Comparison of ENCODE assay signal across 27 mouse cellular contexts in genomic region chr9:113433424-113433823, GRCm38 (mm10).
"Had no signal": no experiment of that assay in that cellular context is flagged by ENCODE, and none has a peak within 500 bp of the region (broad histone marks: within the 10 kb centered on the region; RNA-seq: fewer than 3 reads in every experiment).

No protein-coding gene starts in this region.

- H3K36me3 ChIP-seq: heart, embryonic 10.5 days; heart, embryonic 12.5 days; hindbrain, embryonic 10.5 days; hindbrain, embryonic 12.5 days; intestine, embryonic 15.5 days; limb, embryonic 13.5 days; limb, embryonic 15.5 days; liver, embryonic 12.5 days had no signal

- DNase-seq: gastrocnemius, adult 2 months; gastrocnemius, postnatal 10 days; gastrocnemius, postnatal 25 days; heart, adult 18-20 months; heart, postnatal 10 days; heart, postnatal 4 days; kidney, adult 18-20 months; kidney, adult 8-10 months; kidney, postnatal 10 days; kidney, postnatal 25 days; kidney, postnatal 4 days; layer of hippocampus, postnatal 36 days; left cerebral cortex, postnatal 4 days had no signal

- H3K27me3 ChIP-seq: heart, embryonic 12.5 days; hindbrain, embryonic 12.5 days; intestine, embryonic 15.5 days; limb, embryonic 13.5 days; limb, embryonic 15.5 days; liver, embryonic 12.5 days had no signal

- H3K4me1 ChIP-seq: heart, embryonic 10.5 days; heart, embryonic 12.5 days; hindbrain, embryonic 10.5 days; hindbrain, embryonic 12.5 days; intestine, embryonic 15.5 days; limb, embryonic 13.5 days; limb, embryonic 15.5 days; liver, embryonic 12.5 days had no signal

- H3K4me3 ChIP-seq: gastrocnemius, adult 2 months; heart, embryonic 10.5 days; heart, embryonic 12.5 days; hindbrain, embryonic 10.5 days; hindbrain, embryonic 12.5 days; intestine, embryonic 15.5 days; layer of hippocampus, adult 2 months; limb, embryonic 13.5 days; limb, embryonic 15.5 days; liver, embryonic 12.5 days had no signal

- H3K27ac ChIP-seq: gastrocnemius, adult 2 months; heart, embryonic 10.5 days; hindbrain, embryonic 10.5 days; hindbrain, embryonic 12.5 days; hindbrain, embryonic 14.5 days; intestine, embryonic 15.5 days; layer of hippocampus, adult 2 months; limb, embryonic 13.5 days; limb, embryonic 15.5 days; liver, embryonic 12.5 days; liver, embryonic 14.5 days had no signal

- H3K4me2 ChIP-seq: heart, embryonic 12.5 days; hindbrain, embryonic 12.5 days; hindbrain, embryonic 14.5 days; intestine, embryonic 15.5 days; limb, embryonic 13.5 days; limb, embryonic 15.5 days; liver, embryonic 12.5 days had no signal

- ATAC-seq: hindbrain, embryonic 16.5 days; inflammation-experienced regulatory T-cells, adult 6 months; intestine, embryonic 15.5 days; intestine, postnatal 0 days; liver, embryonic 12.5 days had no signal

- H3K9ac ChIP-seq: heart, embryonic 12.5 days; hindbrain, embryonic 12.5 days; hindbrain, embryonic 14.5 days; intestine, embryonic 15.5 days; limb, embryonic 13.5 days; limb, embryonic 15.5 days; liver, embryonic 12.5 days; liver, embryonic 14.5 days had no signal

- H3K9me3 ChIP-seq: heart, embryonic 10.5 days; heart, embryonic 12.5 days; hindbrain, embryonic 10.5 days; hindbrain, embryonic 12.5 days; intestine, embryonic 15.5 days; limb, embryonic 13.5 days; limb, embryonic 15.5 days; liver, embryonic 12.5 days had no signal
